Mouse (Mus musculus): ENCODE measurements around the gene Ier2. TPM values are rescaled to one million over a fixed set of nuclear protein-coding genes. Genes with fewer than 3 reads are reported as not detected.

Gene Ier2
- polyA plus RNA-seq, 1 experiment, result 75.7 TPM

GRCm38 (mm10) chr8:84700941-84701911 lies 38.6 kb upstream of the Ier2 start, which contains the start of gene Lyl1:
Gene Lyl1 (plus strand): TSS chr8:84701457.
- TF ChIP-seq USF1 (IDR thresholded peaks at IDR 0.05; ENCODE audit: low read depth), result no peak
- TF ChIP-seq POLR2AphosphoS2 (IDR thresholded peaks at IDR 0.05; ENCODE audit: insufficient read length, low read depth), result no peak
- TF ChIP-seq MYOD1 (IDR thresholded peaks at IDR 0.05; ENCODE audit: control insufficient read depth in 1 of 3, insufficient read length in 2 of 3, low read depth in 2 of 3), result no peak
- no peak for TF ChIP-seq TCF12 (IDR thresholded peaks at IDR 0.05; ENCODE audit: insufficient read depth, poor library complexity, severe bottlenecking)
- H3K79me2 ChIP-seq (ENCODE audit: control insufficient read depth, insufficient read depth), result no peaks in the 10 kb centered on the region
- no peak within 1 kb of the TSS for H3K4me3 ChIP-seq
- H3K27me3 ChIP-seq (ENCODE audit: control insufficient read depth, insufficient read depth, insufficient read length), result no peaks in the 10 kb centered on the region
- no peak within 1 kb of the TSS for H3ac ChIP-seq (ENCODE audit: control insufficient read depth, insufficient read length)
- H3K36me3 ChIP-seq (ENCODE audit: control insufficient read depth, insufficient read depth), result no peaks in the 10 kb centered on the region
- no peak within 1 kb of the TSS for H3K4me2 ChIP-seq (ENCODE audit: low read depth)

- Histone ChIP-seq H3K4me2 (ENCODE audit: low read depth) (no peak overlapping the region), H3K36me3 (ENCODE audit: control insufficient read depth, insufficient read depth) (no peaks in the 10 kb centered on the region), H3K27me3 (ENCODE audit: control insufficient read depth, insufficient read depth, insufficient read length) (no peaks in the 10 kb centered on the region), H3K4me3 (no peak overlapping the region), H3K79me2 (ENCODE audit: control insufficient read depth, insufficient read depth) (no peaks in the 10 kb centered on the region), H3ac (ENCODE audit: control insufficient read depth, insufficient read length) (no peak overlapping the region)
- no peak for TF ChIP-seq TCF3 (IDR thresholded peaks at IDR 0.05; ENCODE audit: insufficient read length, low read depth)
- TF ChIP-seq POLR2A (IDR thresholded peaks at IDR 0.05; ENCODE audit: insufficient read length, low read depth), result no peak
- no peak for TF ChIP-seq E2F4 (IDR thresholded peaks at IDR 0.05; ENCODE audit: insufficient read depth)
- no peak for TF ChIP-seq REST (IDR thresholded peaks at IDR 0.05; ENCODE audit: insufficient read depth, insufficient read length)
- TF ChIP-seq TCF12 (IDR thresholded peaks at IDR 0.05; ENCODE audit: insufficient read depth, poor library complexity, severe bottlenecking), result no peak
- no peak for TF ChIP-seq CEBPB (IDR thresholded peaks at IDR 0.05; ENCODE audit: insufficient read depth, poor library complexity, severe bottlenecking)
- no peak for TF ChIP-seq SRF (IDR thresholded peaks at IDR 0.05; ENCODE audit: control insufficient read depth, insufficient read length, low read depth)
- TF ChIP-seq MYOG (IDR thresholded peaks at IDR 0.05; ENCODE audit: control insufficient read depth in 1 of 3, insufficient read depth in 1 of 3, insufficient read length in 2 of 3, low read depth in 2 of 3), result no peak
- TF ChIP-seq MYOD1 (IDR thresholded peaks at IDR 0.05; ENCODE audit: control insufficient read depth in 1 of 3, insufficient read length in 2 of 3, low read depth in 2 of 3), result no peak
- no peak for TF ChIP-seq POLR2AphosphoS2 (IDR thresholded peaks at IDR 0.05; ENCODE audit: insufficient read length, low read depth)
Observed at GRCm38 (mm10) chr8:84700526-84700925, 37.9 kb upstream of the Ier2 start.

GRCm38 (mm10) chr8:84699861-84700322 lies 37.2 kb upstream of the Ier2 start:
- no peak overlapping the region for H3K4me3 ChIP-seq

GRCm38 (mm10) chr8:84698929-84699401 lies 36.3 kb upstream of the Ier2 start:
- no peaks in the 10 kb centered on the region for H3K27me3 ChIP-seq (ENCODE audit: control insufficient read depth, insufficient read depth, insufficient read length)
- H3K79me2 ChIP-seq (ENCODE audit: control insufficient read depth, insufficient read depth), result no peaks in the 10 kb centered on the region
- H3K36me3 ChIP-seq (ENCODE audit: control insufficient read depth, insufficient read depth), result peaks cover 3% of the 10 kb centered on the region
- no peak overlapping the region for H3K4me3 ChIP-seq
- H3K4me2 ChIP-seq (ENCODE audit: low read depth), result no peak overlapping the region
- no peak overlapping the region for H3ac ChIP-seq (ENCODE audit: control insufficient read depth, insufficient read length)
- TF ChIP-seq E2F4 (IDR thresholded peaks at IDR 0.05; ENCODE audit: insufficient read depth) (no peak), USF1 (IDR thresholded peaks at IDR 0.05; ENCODE audit: low read depth) (no peak), SRF (IDR thresholded peaks at IDR 0.05; ENCODE audit: control insufficient read depth, insufficient read length, low read depth) (no peak), TCF3 (IDR thresholded peaks at IDR 0.05; ENCODE audit: insufficient read length, low read depth) (no peak), CEBPB (IDR thresholded peaks at IDR 0.05; ENCODE audit: insufficient read depth, poor library complexity, severe bottlenecking) (no peak), MYOG (IDR thresholded peaks at IDR 0.05; ENCODE audit: control insufficient read depth in 1 of 3, insufficient read depth in 1 of 3, insufficient read length in 2 of 3, low read depth in 2 of 3) (no peak), MAX (IDR thresholded peaks at IDR 0.05; ENCODE audit: low read depth) (no peak), TCF12 (IDR thresholded peaks at IDR 0.05; ENCODE audit: insufficient read depth, poor library complexity, severe bottlenecking) (no peak), POLR2AphosphoS2 (IDR thresholded peaks at IDR 0.05; ENCODE audit: insufficient read length, low read depth) (no peak), POLR2A (IDR thresholded peaks at IDR 0.05; ENCODE audit: insufficient read length, low read depth) (no peak), MYOD1 (IDR thresholded peaks at IDR 0.05; ENCODE audit: control insufficient read depth in 1 of 3, insufficient read length in 2 of 3, low read depth in 2 of 3) (no peak), REST (IDR thresholded peaks at IDR 0.05; ENCODE audit: insufficient read depth, insufficient read length) (no peak)

More at GRCm38 (mm10) chr8:84699861-84700322, 37.2 kb upstream of the Ier2 start:
- H3K36me3 ChIP-seq (ENCODE audit: control insufficient read depth, insufficient read depth), result no peaks in the 10 kb centered on the region
- H3K4me2 ChIP-seq (ENCODE audit: low read depth), result no peak overlapping the region
- H3K27me3 ChIP-seq (ENCODE audit: control insufficient read depth, insufficient read depth, insufficient read length), result no peaks in the 10 kb centered on the region
- TF ChIP-seq TCF3 (IDR thresholded peaks at IDR 0.05; ENCODE audit: insufficient read length, low read depth), result no peak
- no peak for TF ChIP-seq SRF (IDR thresholded peaks at IDR 0.05; ENCODE audit: control insufficient read depth, insufficient read length, low read depth)
- TF ChIP-seq POLR2AphosphoS2 (IDR thresholded peaks at IDR 0.05; ENCODE audit: insufficient read length, low read depth), result no peak
- TF ChIP-seq MAX (IDR thresholded peaks at IDR 0.05; ENCODE audit: low read depth), result no peak
- no peak for TF ChIP-seq E2F4 (IDR thresholded peaks at IDR 0.05; ENCODE audit: insufficient read depth)
- TF ChIP-seq REST (IDR thresholded peaks at IDR 0.05; ENCODE audit: insufficient read depth, insufficient read length), result no peak
- no peak for TF ChIP-seq MYOD1 (IDR thresholded peaks at IDR 0.05; ENCODE audit: control insufficient read depth in 1 of 3, insufficient read length in 2 of 3, low read depth in 2 of 3)
- TF ChIP-seq MYOG (IDR thresholded peaks at IDR 0.05; ENCODE audit: control insufficient read depth in 1 of 3, insufficient read depth in 1 of 3, insufficient read length in 2 of 3, low read depth in 2 of 3), result no peak
- no peak overlapping the region for H3ac ChIP-seq (ENCODE audit: control insufficient read depth, insufficient read length)
- no peaks in the 10 kb centered on the region for H3K79me2 ChIP-seq (ENCODE audit: control insufficient read depth, insufficient read depth)

Data from myocyte (in vitro differentiated cells).